Comparison of ENCODE assay signal across 16 mouse cellular contexts in genomic region chr2:29623247-29624090, GRCm38 (mm10). TPM values are rescaled to one million over a fixed set of nuclear protein-coding genes. Genes with fewer than 3 reads are reported as not detected.
DNase-seq lines count a peak whose midpoint lies in the region; ATAC-seq and TF ChIP-seq lines count a peak whose summit lies in the region.
"Had no signal": no experiment of that assay in that cellular context is flagged by ENCODE, and none has a peak within 500 bp of the region (broad histone marks: within the 10 kb centered on the region; RNA-seq: fewer than 3 reads in every experiment).

No protein-coding gene starts in this region.

- no peaks in the 10 kb centered on the region for H3K9me3 ChIP-seq in liver, embryonic 12.5 days (replicated peaks)
- H3K9me3 ChIP-seq in hindbrain, embryonic 13.5 days: no peaks in the 10 kb centered on the region
- H3K9me3 ChIP-seq: lung, embryonic 15.5 days; midbrain, embryonic 12.5 days; neural tube, embryonic 13.5 days had no signal

- no peak for TF ChIP-seq EP300 in heart, adult 2 months (IDR thresholded peaks at IDR 0.05; ENCODE audit: insufficient read depth, low read depth, low read length)

- H3K4me2 ChIP-seq in liver, embryonic 12.5 days: peak overlapping the region; percentile 34
- H3K4me2 ChIP-seq in hindbrain, embryonic 13.5 days: no peak overlapping the region
- H3K4me2 ChIP-seq: lung, embryonic 15.5 days; midbrain, embryonic 12.5 days; neural tube, embryonic 13.5 days had no signal

- H3K27me3 ChIP-seq in heart, adult 2 months (ENCODE audit: control insufficient read depth, insufficient read depth, low read length): no peaks in the 10 kb centered on the region
- no peaks in the 10 kb centered on the region for H3K27me3 ChIP-seq in liver, embryonic 12.5 days (replicated peaks)
- no peaks in the 10 kb centered on the region for H3K27me3 ChIP-seq in hindbrain, embryonic 13.5 days
- H3K27me3 ChIP-seq: lung, embryonic 15.5 days; midbrain, embryonic 12.5 days; neural tube, embryonic 13.5 days; Patski had no signal

- no peak for TF ChIP-seq CTCF in heart, adult 2 months (IDR thresholded peaks at IDR 0.05)

- no peak overlapping the region for H3K4me3 ChIP-seq in heart, adult 2 months
- H3K4me3 ChIP-seq in liver, embryonic 12.5 days: no peak overlapping the region
- no peak overlapping the region for H3K4me3 ChIP-seq in hindbrain, embryonic 13.5 days
- H3K4me3 ChIP-seq: lung, embryonic 15.5 days; midbrain, embryonic 12.5 days; neural tube, embryonic 13.5 days had no signal

- H3K9ac ChIP-seq in heart, adult 2 months (ENCODE audit: low read depth, low read length): no peak overlapping the region
- H3K9ac ChIP-seq in liver, embryonic 12.5 days: no peak overlapping the region; the same call in 1 of the 2 replicates
- no peak overlapping the region; the same call in 1 of the 2 replicates for H3K9ac ChIP-seq in hindbrain, embryonic 13.5 days
- H3K9ac ChIP-seq: lung, embryonic 15.5 days; midbrain, embryonic 12.5 days; neural tube, embryonic 13.5 days had no signal

- intact Hi-C loops in heart, adult 2 months (cut with DNase I): no loop called here

- peak overlapping the region; percentile 83 for H3K27ac ChIP-seq in heart, adult 2 months
- H3K27ac ChIP-seq in liver, embryonic 12.5 days: peak overlapping the region; percentile 74
- no peak overlapping the region for H3K27ac ChIP-seq in hindbrain, embryonic 13.5 days
- H3K27ac ChIP-seq: lung, embryonic 15.5 days; midbrain, embryonic 12.5 days; neural tube, embryonic 13.5 days had no signal

- no peak for DNase-seq in heart, adult 2 months
- no peak for DNase-seq in heart, adult 8-10 months (ENCODE audit: low spot score)
- peak; percentile 47 for DNase-seq in testis, postnatal 14 days (ENCODE audit: low spot score)
- no peak for DNase-seq in testis, postnatal 10 days (ENCODE audit: low spot score)
- peak; percentile 32 for DNase-seq in yolk sac, embryonic 10.5 days (ENCODE audit: low spot score)
- DNase-seq in spleen, postnatal 36 days (ENCODE audit: low spot score in 2 of 2): no peak
- DNase-seq: adrenal gland, postnatal 14 days; cerebellum, adult 2 months; kidney, adult 18-20 months; right cerebral cortex, adult 18-20 months had no signal

- peaks cover 5% of the 10 kb centered on the region for H3K79me2 ChIP-seq in heart, adult 2 months (replicated peaks; ENCODE audit: control insufficient read depth, insufficient read depth, low read length)

- ATAC-seq in liver, embryonic 12.5 days: no peak
- ATAC-seq in hindbrain, embryonic 13.5 days (ENCODE audit: low FRiP score): no peak
- ATAC-seq: Patski had no signal

- 50% methylated on average over 9 of the region's 9 CpGs for WGBS in heart, adult 2 months
- WGBS in liver, embryonic 12.5 days (ENCODE audit: insufficient replicate concordance): 46% methylated on average over 9 of the region's 9 CpGs
- 79% methylated on average over 9 of the region's 9 CpGs for WGBS in hindbrain, embryonic 13.5 days

- peaks cover 38% of the 10 kb centered on the region for H3K4me1 ChIP-seq in heart, adult 2 months (ENCODE audit: control insufficient read depth, insufficient read depth, low read length)
- H3K4me1 ChIP-seq in liver, embryonic 12.5 days: peaks cover 83% of the 10 kb centered on the region
- H3K4me1 ChIP-seq in hindbrain, embryonic 13.5 days (replicated peaks): peaks cover 58% of the 10 kb centered on the region

- H3K36me3 ChIP-seq in heart, adult 2 months (ENCODE audit: control insufficient read depth, insufficient read depth, low read length): no peaks in the 10 kb centered on the region; the same call in 1 of the 2 replicates
- H3K36me3 ChIP-seq in liver, embryonic 12.5 days: peaks cover 5% of the 10 kb centered on the region; the same call in 1 of the 2 replicates
- no peaks in the 10 kb centered on the region for H3K36me3 ChIP-seq in hindbrain, embryonic 13.5 days
- H3K36me3 ChIP-seq: lung, embryonic 15.5 days; neural tube, embryonic 13.5 days had no signal

- no peak for TF ChIP-seq POLR2A in heart, adult 2 months (IDR thresholded peaks at IDR 0.05; ENCODE audit: insufficient read depth, low read depth, low read length)

RNA-seq across cellular contexts. Expression of gene Rapgef1, which starts 3.9 kb away (rescaled TPM):
- total RNA-seq in heart, adult 2 months (2021): 100 to 1,000 TPM in 1 of 2 experiments, 10 to 100 TPM in 1; 96.7 to 116 TPM
- polyA plus RNA-seq in heart, adult 2 months (2012; rRNA removed): 65.0 and 86.1 TPM in 2 replicates
- 100 to 1,000 TPM in 3 of 4 experiments, 10 to 100 TPM in 1; 98.1 to 113 (median 107) TPM for total RNA-seq in heart, adult 8-10 months (2022)
- 10.1 and 10.8 TPM in 2 replicates for polyA plus RNA-seq in liver, embryonic 12.5 days (2016; fragmentation: Nextera tagmentation; extraction: Ambion mirVana)
- polyA plus RNA-seq in hindbrain, embryonic 13.5 days (2015; fragmentation: Nextera tagmentation; extraction: Ambion mirVana): 14.3 and 16.1 TPM in 2 replicates

Comparison
In these comparisons a context has a peak if more than half of its experiments do, and no peak if none do; other contexts are left out.
1. DNase-seq: peak in testis, postnatal 14 days (single experiment) and yolk sac, embryonic 10.5 days (single experiment); none in heart, adult 2 months (0 of 2), heart, adult 8-10 months (single experiment), testis, postnatal 10 days (single experiment) and spleen, postnatal 36 days (0 of 2).